12 mouse cellular contexts compared by ENCODE assay signal in the genomic region with DNA sequence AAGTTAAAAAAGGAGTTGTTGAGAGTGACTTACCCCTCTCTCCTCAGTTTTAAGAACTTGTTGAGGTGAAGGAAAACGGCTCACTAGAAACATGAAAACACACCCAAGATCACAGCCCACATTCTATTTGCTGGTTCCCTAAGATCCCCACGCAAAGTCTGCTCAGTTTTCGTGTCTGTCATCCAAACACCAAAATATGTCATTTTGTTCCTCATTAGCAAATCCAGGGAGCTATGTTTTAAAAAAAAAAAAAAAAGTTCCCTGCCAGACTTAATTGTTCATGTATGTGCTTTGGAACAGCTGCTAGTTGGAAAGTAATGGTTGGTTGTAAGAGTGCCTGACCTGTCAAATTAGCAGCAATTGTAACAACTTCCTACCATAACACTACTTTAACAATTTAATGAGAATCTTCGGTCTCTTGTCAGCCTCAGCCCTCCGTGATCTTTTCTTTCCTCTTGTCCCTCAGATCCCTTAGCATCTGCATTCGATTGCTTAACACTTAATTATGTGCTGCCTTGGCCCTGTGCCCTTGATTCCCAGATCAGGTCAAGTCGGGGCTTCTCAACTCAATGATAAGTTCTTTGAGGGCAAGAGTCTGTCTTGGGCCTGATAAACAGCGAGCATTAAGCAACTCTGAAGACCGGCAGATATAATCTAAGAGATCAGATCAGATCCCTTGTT. TPM values are rescaled to one million over a fixed set of nuclear protein-coding genes. Genes with fewer than 3 reads are reported as not detected.
DNase-seq lines count a peak whose midpoint lies in the region; ATAC-seq and TF ChIP-seq lines count a peak whose summit lies in the region.
"Had no signal": no experiment of that assay in that cellular context is flagged by ENCODE, and none has a peak within 500 bp of the region (broad histone marks: within the 10 kb centered on the region; RNA-seq: fewer than 3 reads in every experiment).

No protein-coding gene starts in this region.

- H3K9ac ChIP-seq in hindbrain, postnatal 0 days (replicated peaks; ENCODE audit: low read length) = no peak overlapping the region
- H3K9ac ChIP-seq in hindbrain, embryonic 16.5 days (ENCODE audit: low read depth, low read length) = no peak overlapping the region
- H3K9ac ChIP-seq in CH12.LX (ENCODE audit: insufficient read depth, low read depth) = no peak overlapping the region
- H3K9ac ChIP-seq in midbrain, postnatal 0 days (replicated peaks; ENCODE audit: low read length, poor library complexity, severe bottlenecking) = no peak overlapping the region
- H3K9ac ChIP-seq in midbrain, embryonic 16.5 days (ENCODE audit: low read depth, low read length) = no peak overlapping the region

- H3K4me1 ChIP-seq in hindbrain, postnatal 0 days (ENCODE audit: insufficient read depth, low read length) = peaks cover 4% of the 10 kb centered on the region
- peaks cover 6% of the 10 kb centered on the region for H3K4me1 ChIP-seq in hindbrain, embryonic 16.5 days (ENCODE audit: control insufficient read depth, insufficient read depth, low read depth, low read length)
- H3K4me1 ChIP-seq in CH12.LX (ENCODE audit: control insufficient read depth in 1 of 2, insufficient read depth in 2 of 2) = peaks cover 13 to 23% of the 10 kb centered on the region in 2 experiments
- H3K4me1 ChIP-seq in lung, adult 2 months (ENCODE audit: control insufficient read depth, insufficient read depth, low read length) = peaks cover 2% of the 10 kb centered on the region
- no peaks in the 10 kb centered on the region for H3K4me1 ChIP-seq in midbrain, postnatal 0 days (ENCODE audit: insufficient read depth, low read length)
- H3K4me1 ChIP-seq in midbrain, embryonic 16.5 days (ENCODE audit: control insufficient read depth, insufficient read depth, low read length) = peaks cover 14% of the 10 kb centered on the region; the same call in 1 of the 2 replicates

- DNase-seq in hindbrain, postnatal 0 days (ENCODE audit: low spot score) = no peak
- peak; percentile 2 for DNase-seq in 416B (ENCODE audit: low read depth)
- no peak for DNase-seq in CH12.LX (ENCODE audit: extremely low read depth)
- DNase-seq in lung, adult 2 months = peak; percentile 28
- DNase-seq in midbrain, postnatal 0 days (ENCODE audit: low spot score) = no peak
- DNase-seq: embryo, embryonic 11 days; heart, postnatal 4 days; liver; right cerebral cortex, postnatal 14 days had no signal

- H3K79me2 ChIP-seq in CH12.LX (replicated peaks; ENCODE audit: control insufficient read depth, extremely low read depth, insufficient read depth, poor library complexity, severe bottlenecking) = peaks cover 4% of the 10 kb centered on the region

- no peak for TF ChIP-seq CTCF in hindbrain, postnatal 0 days (IDR thresholded peaks at IDR 0.05; ENCODE audit: low read depth)
- TF ChIP-seq CTCF in CH12.LX (conservative IDR thresholded peaks at IDR 0.05 in 1 of 2, IDR thresholded peaks at IDR 0.05 in 1 of 2; ENCODE audit: low read depth in 2 of 2, low read length in 2 of 2) = no peak
- no peak for TF ChIP-seq CTCF in lung, adult 2 months (IDR thresholded peaks at IDR 0.05; ENCODE audit: insufficient read depth, low read length)
- TF ChIP-seq CTCF in midbrain, postnatal 0 days (IDR thresholded peaks at IDR 0.05) = no peak

- in situ Hi-C loops in CH12.LX (cut with MboI; ENCODE audit: low pct_ligation_motif_present, low pct_unique_long_range_greater_than_20kb, low sequenced_read_pairs) = no loop called here

- TF ChIP-seq RAD21 in CH12.LX (IDR thresholded peaks at IDR 0.05; ENCODE audit: low read depth, low read length) = no peak

- no peaks in the 10 kb centered on the region for H3K27me3 ChIP-seq in hindbrain, postnatal 0 days (ENCODE audit: insufficient read depth, low read length)
- H3K27me3 ChIP-seq in hindbrain, embryonic 16.5 days (replicated peaks; ENCODE audit: control insufficient read depth, insufficient read depth, low read length) = no peaks in the 10 kb centered on the region; the same call in 1 of the 2 replicates
- H3K27me3 ChIP-seq in CH12.LX (replicated peaks) = no peaks in the 10 kb centered on the region
- H3K27me3 ChIP-seq in midbrain, postnatal 0 days (ENCODE audit: insufficient read depth, low read length) = no peaks in the 10 kb centered on the region
- no peaks in the 10 kb centered on the region; the same call in 1 of the 2 replicates for H3K27me3 ChIP-seq in midbrain, embryonic 16.5 days (ENCODE audit: control insufficient read depth, insufficient read depth, low read depth, low read length)

- H3K4me2 ChIP-seq in hindbrain, postnatal 0 days (ENCODE audit: low read depth, low read length) = peak overlapping the region; percentile 93; the same call in 1 of the 2 replicates
- H3K4me2 ChIP-seq in hindbrain, embryonic 16.5 days (ENCODE audit: low read length) = no peak overlapping the region
- no peak overlapping the region for H3K4me2 ChIP-seq in CH12.LX (ENCODE audit: insufficient read depth, low read depth, poor library complexity, severe bottlenecking)
- H3K4me2 ChIP-seq in midbrain, postnatal 0 days (ENCODE audit: low read depth, low read length, poor library complexity, severe bottlenecking) = no peak overlapping the region
- no peak overlapping the region for H3K4me2 ChIP-seq in midbrain, embryonic 16.5 days (ENCODE audit: low read length)

- H3K9me3 ChIP-seq in hindbrain, postnatal 0 days (ENCODE audit: low read length) = no peaks in the 10 kb centered on the region
- no peaks in the 10 kb centered on the region for H3K9me3 ChIP-seq in hindbrain, embryonic 16.5 days (ENCODE audit: control insufficient read depth, low read length)
- H3K9me3 ChIP-seq in CH12.LX (replicated peaks; ENCODE audit: low read length) = no peaks in the 10 kb centered on the region
- no peaks in the 10 kb centered on the region for H3K9me3 ChIP-seq in midbrain, postnatal 0 days (ENCODE audit: low read length)
- H3K9me3 ChIP-seq in midbrain, embryonic 16.5 days (replicated peaks; ENCODE audit: control insufficient read depth, low read length, poor library complexity, severe bottlenecking) = no peaks in the 10 kb centered on the region
- H3K9me3 ChIP-seq: forebrain, embryonic 10.5 days had no signal

- 71% methylated on average over 9 of the region's 9 CpGs for WGBS in hindbrain, postnatal 0 days
- WGBS in hindbrain, embryonic 16.5 days = 65% methylated on average over 9 of the region's 9 CpGs
- 44% methylated on average over 9 of the region's 9 CpGs for WGBS in lung, adult 2 months
- WGBS in midbrain, postnatal 0 days = 70% methylated on average over 9 of the region's 9 CpGs
- WGBS in midbrain, embryonic 16.5 days = 68% methylated on average over 9 of the region's 9 CpGs

- ATAC-seq in hindbrain, postnatal 0 days = no peak
- no peak for ATAC-seq in hindbrain, embryonic 16.5 days
- ATAC-seq in midbrain, postnatal 0 days (ENCODE audit: low FRiP score) = no peak
- no peak for ATAC-seq in midbrain, embryonic 16.5 days

- TF ChIP-seq EP300 in CH12.LX (IDR thresholded peaks at IDR 0.05; ENCODE audit: low read length) = no peak

- no peaks in the 10 kb centered on the region for H3K36me3 ChIP-seq in hindbrain, postnatal 0 days (ENCODE audit: insufficient read depth, low read length)
- H3K36me3 ChIP-seq in hindbrain, embryonic 16.5 days (ENCODE audit: control insufficient read depth, insufficient read depth, low read length) = no peaks in the 10 kb centered on the region
- H3K36me3 ChIP-seq in CH12.LX (replicated peaks in 1 of 2; ENCODE audit: control insufficient read depth in 1 of 2, insufficient read depth in 1 of 2, low read length in 1 of 2) = peaks cover 0 to under 1% of the 10 kb centered on the region in 2 experiments
- H3K36me3 ChIP-seq in midbrain, postnatal 0 days (ENCODE audit: insufficient read depth, low read length) = no peaks in the 10 kb centered on the region
- no peaks in the 10 kb centered on the region for H3K36me3 ChIP-seq in midbrain, embryonic 16.5 days (ENCODE audit: control insufficient read depth, insufficient read depth, low read length)

- H3K27ac ChIP-seq in hindbrain, postnatal 0 days = no peak overlapping the region
- no peak overlapping the region for H3K27ac ChIP-seq in hindbrain, embryonic 16.5 days (ENCODE audit: low read depth, low read length)
- no peak overlapping the region for H3K27ac ChIP-seq in CH12.LX (ENCODE audit: insufficient read depth, low read depth)
- no peak overlapping the region for H3K27ac ChIP-seq in midbrain, postnatal 0 days (ENCODE audit: low read depth, low read length)
- H3K27ac ChIP-seq in midbrain, embryonic 16.5 days (ENCODE audit: low read length) = no peak overlapping the region

- TF ChIP-seq POLR2A in CH12.LX (IDR thresholded peaks at IDR 0.05; ENCODE audit: low read depth, low read length) = no peak
- no peak for TF ChIP-seq POLR2A in lung, adult 2 months (IDR thresholded peaks at IDR 0.05; ENCODE audit: borderline replicate concordance, extremely low read depth, low read depth, low read length)

- dilution Hi-C loops in CH12.LX (cut with MboI; ENCODE audit: extremely low pct_ligation_motif_present, extremely low pct_unique_long_range_greater_than_20kb, low sequenced_read_pairs) = no loop called here

- H3K4me3 ChIP-seq in hindbrain, postnatal 0 days (ENCODE audit: low read length) = no peak overlapping the region
- H3K4me3 ChIP-seq in hindbrain, embryonic 16.5 days (ENCODE audit: low read length) = no peak overlapping the region
- no peak overlapping the region for H3K4me3 ChIP-seq in CH12.LX (replicated peaks in 1 of 3; ENCODE audit: low read depth in 2 of 3, low read length in 2 of 3, poor library complexity in 1 of 3)
- no peak overlapping the region for H3K4me3 ChIP-seq in lung, adult 2 months (replicated peaks; ENCODE audit: extremely low read depth, low read depth, low read length)
- H3K4me3 ChIP-seq in midbrain, postnatal 0 days (ENCODE audit: low read depth, low read length) = no peak overlapping the region
- no peak overlapping the region for H3K4me3 ChIP-seq in midbrain, embryonic 16.5 days (ENCODE audit: low read depth, low read length)

TF ChIP-seq in CH12.LX, 34 proteins besides CTCF, POLR2A, EP300 and RAD21:
- TF ChIP-seq MAX (IDR thresholded peaks at IDR 0.05; ENCODE audit: low read length) (0 out of 2 replicates have a peak, but pooled peaks have one; percentile 31), TBP (conservative IDR thresholded peaks at IDR 0.05; ENCODE audit: low read depth, low read length) (no peak)

RNA-seq across cellular contexts. Expression of a gene that starts 1.2 kb away (rescaled TPM):
- 320 and 325 TPM in 2 replicates for total RNA-seq in hindbrain, postnatal 0 days (2014; rRNA removed)
- 288 and 331 TPM in 2 replicates for polyA plus RNA-seq in hindbrain, postnatal 0 days (2015; fragmentation: Nextera tagmentation; extraction: Ambion mirVana)
- 256 and 264 TPM in 2 replicates for polyA plus RNA-seq in hindbrain, embryonic 16.5 days (2015; fragmentation: Nextera tagmentation; extraction: Ambion mirVana)
- 9.9 and 12.6 TPM in 2 replicates for total RNA-seq in CH12.LX (2012; rRNA removed)
- total RNA-seq in CH12.LX (2014; rRNA removed) = 6.5 and 8.2 TPM in 2 replicates
- 3.7 and 4.5 TPM in 2 replicates for polyA plus RNA-seq in CH12.LX (2012; ENCODE audit: insufficient read length, low read depth)
- polyA plus RNA-seq in lung, adult 2 months (2012; rRNA removed) = 16.6 and 18.7 TPM in 2 replicates
- 166 and 195 TPM in 2 replicates for total RNA-seq in midbrain, postnatal 0 days (2014; rRNA removed)
- polyA plus RNA-seq in midbrain, postnatal 0 days (2015; fragmentation: Nextera tagmentation; extraction: Ambion mirVana) = 145 and 147 TPM in 2 replicates
- 106 and 142 TPM in 2 replicates for polyA plus RNA-seq in midbrain, embryonic 16.5 days (2015; fragmentation: Nextera tagmentation; extraction: Ambion mirVana)

Comparison
In these comparisons a context has a peak if more than half of its experiments do, and no peak if none do; other contexts are left out.
1. DNase-seq: peak in 416B (single experiment) and lung, adult 2 months (single experiment); none in hindbrain, postnatal 0 days (single experiment), CH12.LX (single experiment) and midbrain, postnatal 0 days (single experiment).